Mouse (Mus musculus) brain, adult 10 weeks (tissue): Measurements from ENCODE around the gene 5330417C22Rik. TPM values are rescaled to one million over a fixed set of nuclear protein-coding genes. Genes with fewer than 3 reads are reported as not detected.

Experiments used
- polyA plus RNA-seq: library from polyadenylated mRNA; stranded (reverse); fragments of 350-450 nt; fragmentation: Illumina TruSeq; extraction: RNeasy Lipid Tissue Mini Kit (QIAGEN cat#74804); gene quantifications from one replicate; pipeline ENCODE4 v1.2.3, GENCODE M21; 2015; ENCODE audit warnings: low read depth, low replicate concordance

Gene 5330417C22Rik
- 16.1 TPM for polyA plus RNA-seq

GRCm38 (mm10) chr3:108536517-108537260 lies at the start of gene 5330417C22Rik:
TSS of gene 5330417C22Rik (minus strand) at chr3:108536536.

GRCm38 (mm10) chr3:108571443-108572294 lies 35.3 kb upstream of the 5330417C22Rik start, which contains the start of gene Taf13:
TSS of gene Taf13 (plus strand) at chr3:108571698.

DNA sequence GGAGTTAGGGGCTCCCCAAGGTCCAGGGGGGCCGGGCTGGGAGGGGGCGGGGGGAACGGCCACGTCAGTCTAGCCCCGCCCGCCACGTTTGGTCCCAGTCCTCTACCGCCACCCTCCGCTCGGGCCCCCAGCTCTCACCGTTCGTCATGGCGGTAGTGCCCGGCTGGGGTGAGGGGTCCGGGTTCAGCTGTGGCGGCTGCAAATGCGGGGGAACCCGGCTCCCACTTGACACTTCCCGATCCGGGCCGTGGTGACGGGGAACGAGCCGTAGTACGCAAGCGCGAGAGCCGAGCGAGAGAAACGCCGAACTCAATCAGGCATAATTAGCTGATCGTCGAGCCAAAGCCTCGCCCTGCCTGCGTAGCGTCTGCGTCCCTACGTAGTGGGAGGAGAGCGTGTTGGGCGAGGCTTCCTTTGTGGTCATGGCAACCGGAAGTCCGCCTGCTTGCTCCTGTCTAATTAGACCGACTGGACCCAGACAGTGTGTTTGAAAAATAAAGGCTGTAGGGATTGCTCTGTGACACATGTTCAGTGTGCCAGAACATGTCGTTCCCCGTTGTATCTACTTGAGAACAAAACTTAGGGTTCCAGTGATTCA lies 25.9 kb upstream of the 5330417C22Rik start, which contains the start of gene Tmem167b:
TSS of gene Tmem167b (minus strand) at position 334 of the 598 bp plus-strand sequence.

GRCm38 (mm10) chr3:108533951-108534350 lies 2.4 kb downstream of the 5330417C22Rik start, which contains the start of gene 1700013F07Rik:
TSS of gene 1700013F07Rik (plus strand) at chr3:108534150.

GRCm38 (mm10) chr3:108444698-108445365 lies 91.5 kb downstream of the 5330417C22Rik start, which contains the start of gene Sars:
TSS of gene Sars (minus strand) at chr3:108445209.

GRCm38 (mm10) chr3:108414857-108415830 lies 121.2 kb downstream of the 5330417C22Rik start, which contains the start of gene Celsr2:
TSS of gene Celsr2 (minus strand) at chr3:108415552.

Other genes starting within 250 kb of the 5330417C22Rik start
- gene Mybphl, start 171.6 kb downstream of the 5330417C22Rik start, polyA plus RNA-seq = not detected
- gene Psrc1, start 152.7 kb downstream of the 5330417C22Rik start, polyA plus RNA-seq = 14.2 TPM
- gene Celsr2, start 121.0 kb downstream of the 5330417C22Rik start, polyA plus RNA-seq = 51.6 TPM
- 280 TPM for gene Sars, start 91.3 kb downstream of the 5330417C22Rik start, polyA plus RNA-seq
- gene 1700013F07Rik, start 2.4 kb downstream of the 5330417C22Rik start, polyA plus RNA-seq = 5.5 TPM
- 48.9 TPM for gene Tmem167b, start 25.9 kb upstream of the 5330417C22Rik start, polyA plus RNA-seq
- 59.8 TPM for gene Taf13, start 35.2 kb upstream of the 5330417C22Rik start, polyA plus RNA-seq
- 100 TPM for gene Wdr47, start 54.7 kb upstream of the 5330417C22Rik start, polyA plus RNA-seq
- 37.6 TPM for gene Clcc1, start 117.4 kb upstream of the 5330417C22Rik start, polyA plus RNA-seq
- gene Gpsm2, start 185.8 kb upstream of the 5330417C22Rik start, polyA plus RNA-seq = 9.9 TPM
- not detected for gene Aknad1, start 203.1 kb upstream of the 5330417C22Rik start, polyA plus RNA-seq